Mouse (Mus musculus): ENCODE results near the gene Htr2b.

Htr2b gene

GRCm38 (mm10) chr1:86094413-86094812 lies 17.4 kb downstream of the Htr2b start:
- DNase-seq (ENCODE audit: low read depth, low spot score) = no peak

GRCm38 (mm10) chr1:86076565-86076964 lies 35.2 kb downstream of the Htr2b start:
- no peak for DNase-seq (ENCODE audit: low read depth, low spot score)

- DNase-seq (ENCODE audit: low read depth, low spot score) = peak; percentile 94
These were observed 47.3 kb downstream of the Htr2b start, which contains the start of gene Psmd1 for GRCm38 (mm10) chr1:86064271-86064991. Gene Psmd1, plus strand, starts transcription at chr1:86064387.

GRCm38 (mm10) chr1:86062523-86062922 lies 49.2 kb downstream of the Htr2b start:
- peak; percentile 13 for DNase-seq (ENCODE audit: low read depth, low spot score)

- peak; percentile 89 for DNase-seq (ENCODE audit: low read depth, low spot score)
These were observed 52.7 kb downstream of the Htr2b start for GRCm38 (mm10) chr1:86058856-86059769.

- DNase-seq (ENCODE audit: low read depth, low spot score) = no peak
These were observed 55.5 kb downstream of the Htr2b start for GRCm38 (mm10) chr1:86056284-86056683.

GRCm38 (mm10) chr1:86054943-86055342 lies 56.8 kb downstream of the Htr2b start:
- no peak for DNase-seq (ENCODE audit: low read depth, low spot score)

GRCm38 (mm10) chr1:86053198-86053921 lies 58.4 kb downstream of the Htr2b start:
- DNase-seq (ENCODE audit: low read depth, low spot score) = no peak
